Mouse (Mus musculus) forebrain, postnatal 0 days (tissue): ENCODE measurements around the gene Tmed2. TPM values are rescaled to one million over a fixed set of nuclear protein-coding genes. Genes with fewer than 3 reads are reported as not detected.
A peak's percentile ranks its signal among the peaks of the same experiment; 100 is the strongest.

ENCODE experiments used
- ATAC-seq: fragments of 200-750 bp; cut with Nextera tagmentation; 2 replicates; pipeline ENCODE4 v1.8.0; 2017; ENCODE audit warnings: mild to moderate bottlenecking, moderate library complexity
- DNase-seq: peaks from one replicate; pipeline ENCODE4 v3.0.0-alpha.2; 2015
- H3K27ac ChIP-seq: fragments of 300-500 bp; sonication (generic); 2 replicates; pipeline ENCODE4 v1.5.1; 2014; ENCODE audit warnings: low read depth, mild to moderate bottlenecking, antibody characterized with exemption, low read length, moderate library complexity, mixed read lengths
- H3K27me3 ChIP-seq: fragments of 300-500 bp; sonication (generic); 2 replicates; pipeline ENCODE4 v1.6.1; 2014; ENCODE audit warnings: mild to moderate bottlenecking, low read length, mixed read lengths; ENCODE audit not compliant: insufficient read depth
- H3K36me3 ChIP-seq: fragments of 300-500 bp; sonication (generic); 2 replicates; pipeline ENCODE4 v1.6.1; 2014; ENCODE audit warnings: mild to moderate bottlenecking, moderate library complexity; ENCODE audit not compliant: insufficient read depth
- H3K4me1 ChIP-seq: fragments of 300-500 bp; sonication (generic); 2 replicates; pipeline ENCODE4 v1.6.1; 2014; ENCODE audit warnings: antibody characterized with exemption; ENCODE audit not compliant: insufficient read depth
- H3K4me2 ChIP-seq: fragments of 300-500 bp; sonication (generic); 2 replicates; pipeline ENCODE4 v1.6.1; 2014; ENCODE audit warnings: low read depth, mild to moderate bottlenecking, moderate library complexity
- H3K4me3 ChIP-seq: fragments of 300-500 bp; sonication (generic); 2 replicates; pipeline ENCODE4 v1.5.1; 2014; ENCODE audit warnings: low read depth, low read length, mixed read lengths
- H3K9ac ChIP-seq: fragments of 300-500 bp; sonication (generic); 2 replicates; pipeline ENCODE4 v1.6.1; 2014; ENCODE audit warnings: mild to moderate bottlenecking
- H3K9me3 ChIP-seq: fragments of 300-500 bp; sonication (generic); 2 replicates; pipeline ENCODE4 v1.6.1; 2016; ENCODE audit warnings: low read length
- CTCF ChIP-seq: sonication (generic); IDR thresholded peaks from 2 replicates; pipeline ENCODE4 v1.5.1; 2016; ENCODE audit warnings: antibody characterized with exemption, control low read depth, low read depth
- WGBS: fragments of 180-500 bp; shearing (Covaris S2); extraction: QIAGEN DNeasy Blood & Tissue Kit; methylation state at CpG from one replicate; pipeline ENCODE4 v1.1.7; 2014; 5-methylcytosine and 5-hydroxymethylcytosine counted together
- polyA plus RNA-seq: library from polyadenylated mRNA; unstranded; fragments of >200 nt; fragmentation: Nextera tagmentation; extraction: Ambion mirVana; gene quantifications from 2 replicates; pipeline ENCODE4 v1.2.1, GENCODE M21; 2015
- total RNA-seq: library from RNA; depleted of rRNA; stranded (reverse); fragments of >200 nt; gene quantifications from 2 replicates; pipeline ENCODE4 v1.2.3, GENCODE M21; 2014

Tmed2 gene
- total and polyA plus RNA-seq, 2 experiments from 2014 or later = 319 to 354 TPM

DNA sequence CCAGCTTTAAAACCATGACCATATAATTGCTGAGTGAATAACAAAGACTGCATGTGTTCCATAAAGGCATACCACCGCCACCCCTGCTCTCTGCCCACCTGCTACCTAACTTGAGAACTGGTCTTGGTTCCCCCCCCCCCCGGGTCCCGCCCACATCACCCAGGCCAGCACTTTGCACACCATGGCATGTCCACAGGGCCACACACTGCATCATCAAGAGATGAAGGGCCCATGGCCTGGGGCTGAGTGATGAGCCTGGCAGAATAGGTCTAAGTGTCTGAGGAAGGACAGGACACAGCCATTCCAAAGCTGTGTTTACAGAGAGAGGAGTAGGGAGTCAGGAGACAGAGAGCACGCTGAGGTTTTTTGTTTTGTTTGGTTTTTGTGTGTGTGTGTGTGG is 12.1 kb upstream of the Tmed2 start:
- H3K27ac ChIP-seq = no peak overlapping the region
- DNase-seq = no peak
- no peaks in the 10 kb centered on the region for H3K9me3 ChIP-seq
- 72% methylated on average over 4 of the region's 4 CpGs for WGBS
- no peak for ATAC-seq
- no peak overlapping the region for H3K9ac ChIP-seq
- TF ChIP-seq CTCF = no peak
- H3K27me3 ChIP-seq = no peaks in the 10 kb centered on the region
- H3K36me3 ChIP-seq = no peaks in the 10 kb centered on the region
- H3K4me1 ChIP-seq = peaks cover 11% of the 10 kb centered on the region
- no peak overlapping the region; the same call in 1 of the 2 replicates for H3K4me2 ChIP-seq
- no peak overlapping the region for H3K4me3 ChIP-seq

DNA sequence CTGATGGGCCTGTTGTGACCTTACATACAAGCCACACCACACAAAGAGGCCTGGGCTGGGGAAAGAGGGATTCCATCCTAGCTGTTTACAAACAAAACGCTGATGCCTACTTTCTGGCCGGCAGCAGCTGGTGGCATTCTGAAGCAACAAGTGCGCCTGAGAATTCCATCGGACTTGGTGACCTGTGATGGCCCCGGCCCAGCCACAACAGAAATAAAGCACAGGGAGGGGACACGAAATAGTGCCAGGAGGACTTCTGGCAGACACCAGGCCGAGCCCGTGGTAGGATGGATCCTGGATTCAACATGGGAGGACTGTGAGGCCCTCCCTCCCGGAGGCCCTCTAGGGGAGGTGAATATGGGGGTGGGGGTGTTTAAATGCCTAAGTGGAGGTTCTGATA is 11.7 kb upstream of the Tmed2 start:
- ATAC-seq (no peak), DNase-seq (no peak)
- Histone ChIP-seq H3K9me3 (no peaks in the 10 kb centered on the region), H3K27ac (no peak overlapping the region), H3K4me2 (peak overlapping the region; percentile 78), H3K36me3 (no peaks in the 10 kb centered on the region), H3K4me3 (no peak overlapping the region), H3K9ac (no peak overlapping the region), H3K27me3 (no peaks in the 10 kb centered on the region), H3K4me1 (peaks cover 11% of the 10 kb centered on the region)
- no peak for TF ChIP-seq CTCF
- 34% methylated on average over 9 of the region's 9 CpGs for WGBS

DNA sequence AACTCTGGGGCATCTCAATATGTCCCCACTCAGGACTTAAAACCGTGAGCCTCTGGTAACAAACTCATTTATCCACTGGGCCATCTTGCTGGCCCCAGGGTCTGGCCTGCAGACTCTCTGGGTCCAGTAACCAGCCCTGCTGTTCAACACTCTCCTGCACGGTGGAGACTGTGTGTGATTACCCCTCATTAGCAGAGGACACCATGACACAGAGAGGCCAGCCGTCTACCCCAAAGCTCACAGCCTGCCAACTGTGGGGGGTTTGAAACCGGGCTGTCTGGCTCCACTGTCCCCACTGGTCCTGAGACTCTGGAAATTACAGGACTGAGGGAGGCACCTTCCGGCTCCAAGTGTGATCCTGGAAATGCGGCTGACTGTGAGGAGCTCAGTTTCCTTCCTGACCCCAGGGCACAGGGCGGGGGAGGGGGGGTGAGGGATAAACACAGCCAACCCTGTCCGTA is 11.3 kb upstream of the Tmed2 start:
- Histone ChIP-seq H3K36me3 (no peaks in the 10 kb centered on the region), H3K27me3 (no peaks in the 10 kb centered on the region), H3K9me3 (no peaks in the 10 kb centered on the region), H3K27ac (no peak overlapping the region), H3K4me3 (no peak overlapping the region), H3K9ac (no peak overlapping the region), H3K4me2 (peak overlapping the region; percentile 78), H3K4me1 (peaks cover 11% of the 10 kb centered on the region)
- 38% methylated on average over 8 of the region's 8 CpGs for WGBS
- no peak for TF ChIP-seq CTCF
- DNase-seq (no peak), ATAC-seq (no peak)

DNA sequence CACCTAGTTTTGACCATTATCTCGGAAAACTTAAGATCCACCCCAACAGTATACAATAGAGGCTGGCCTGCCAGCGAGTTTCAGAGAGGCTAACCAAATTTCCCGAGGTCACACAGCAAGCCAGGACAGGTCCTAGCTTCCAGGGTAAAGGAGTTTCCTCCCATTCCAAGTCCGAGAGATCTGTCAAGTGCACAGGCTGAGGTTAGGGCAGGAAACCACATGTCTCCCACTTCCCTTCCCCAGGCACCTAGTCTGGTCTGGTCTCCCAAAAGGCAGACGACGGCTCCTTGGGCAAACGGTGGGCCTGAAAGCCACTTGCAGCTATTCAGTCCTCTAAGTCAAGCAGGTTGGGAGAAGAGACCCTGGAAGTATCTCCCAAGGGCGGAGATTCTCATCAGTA is 10.8 kb upstream of the Tmed2 start:
- TF ChIP-seq CTCF = no peak
- no peaks in the 10 kb centered on the region for H3K27me3 ChIP-seq
- peak overlapping the region; percentile 78 for H3K4me2 ChIP-seq
- no peak overlapping the region for H3K9ac ChIP-seq
- peak overlapping the region; percentile 69 for H3K4me3 ChIP-seq
- DNase-seq (no peak), ATAC-seq (no peak)
- H3K9me3 ChIP-seq = no peaks in the 10 kb centered on the region
- peaks cover 11% of the 10 kb centered on the region for H3K4me1 ChIP-seq
- no peak overlapping the region for H3K27ac ChIP-seq
- no peaks in the 10 kb centered on the region for H3K36me3 ChIP-seq
- WGBS = 73% methylated on average over 8 of the region's 8 CpGs

DNA sequence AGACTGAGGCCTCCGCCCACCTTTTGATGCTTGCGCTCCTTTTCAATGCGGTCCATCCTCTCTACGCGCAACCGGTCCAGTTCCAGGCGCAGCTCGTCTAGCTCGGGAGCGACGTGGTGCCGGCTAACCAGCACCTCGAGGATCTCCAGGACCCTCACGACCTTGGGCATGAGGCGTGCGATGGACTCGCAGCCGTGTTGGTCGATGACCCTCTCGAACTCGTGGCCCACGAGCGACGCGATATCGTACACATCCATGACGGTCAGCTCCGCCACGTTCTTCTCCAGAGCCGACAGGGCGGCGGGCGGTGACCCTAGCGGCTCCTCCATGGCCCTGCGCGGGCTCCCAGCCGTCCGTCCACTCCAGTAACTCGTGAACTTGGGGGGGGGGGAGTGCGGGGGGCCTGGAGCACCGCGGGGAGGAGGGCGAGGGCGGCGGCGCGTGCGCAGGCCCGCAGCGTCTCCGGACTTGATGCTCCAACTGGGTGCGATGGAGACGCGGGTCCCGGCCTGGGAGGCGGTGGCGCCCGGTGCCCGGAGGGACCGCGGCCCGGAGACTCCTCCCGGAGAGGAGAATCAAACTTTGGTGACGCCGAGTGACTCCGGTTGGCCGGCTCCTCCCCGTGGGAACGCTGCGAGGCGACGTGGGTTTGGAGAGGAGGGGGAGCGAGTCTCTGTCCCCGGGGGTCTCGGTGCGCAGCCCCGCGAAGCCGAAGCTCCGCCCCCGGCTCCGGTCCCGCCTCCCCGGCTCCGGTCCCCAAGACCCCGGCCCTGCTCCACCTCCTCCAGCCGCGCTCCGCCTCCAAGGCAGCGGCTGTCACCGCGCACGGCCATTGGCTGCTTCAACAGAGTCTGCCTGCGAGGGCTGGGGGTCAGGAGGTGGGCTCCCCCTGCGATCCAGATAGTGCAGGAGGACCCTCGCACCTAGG is 9.6 kb upstream of the Tmed2 start, which contains the start of gene Rilpl1:
Gene Rilpl1 (minus strand): TSS at position 737 of the 928 bp plus-strand sequence.
- peaks cover 11% of the 10 kb centered on the region for H3K4me1 ChIP-seq
- DNase-seq = peak; percentile 86
- H3K27ac ChIP-seq = peak within 1 kb of the TSS; percentile 62
- no peaks in the 10 kb centered on the region for H3K36me3 ChIP-seq
- no peaks in the 10 kb centered on the region for H3K9me3 ChIP-seq
- TF ChIP-seq CTCF = peak; percentile 11; the same call in 1 of the 2 replicates
- ATAC-seq = peak; percentile 96
- H3K4me2 ChIP-seq = peak within 1 kb of the TSS; percentile 78
- H3K9ac ChIP-seq = peak within 1 kb of the TSS; percentile 65
- WGBS = under 1% methylated on average over 89 of the region's 96 CpGs
- peak within 1 kb of the TSS; percentile 69 for H3K4me3 ChIP-seq
- H3K27me3 ChIP-seq = no peaks in the 10 kb centered on the region

DNA sequence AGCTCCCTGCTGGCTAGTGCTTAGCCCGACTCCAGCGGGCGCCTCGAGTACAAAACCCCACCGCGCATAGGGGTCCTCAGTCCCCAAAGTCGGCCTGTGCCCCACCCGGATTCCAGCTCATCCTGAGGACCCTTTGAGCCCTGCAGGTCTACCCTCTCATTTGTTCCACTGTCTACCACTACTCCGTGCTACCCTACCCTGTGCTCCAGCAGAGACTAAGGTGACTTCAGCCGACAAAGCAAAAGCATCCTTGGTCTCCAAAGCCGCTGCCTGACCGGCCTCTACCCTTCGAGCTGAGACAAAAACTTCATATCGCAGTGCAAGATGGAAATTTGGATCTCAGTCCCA is 8.9 kb upstream of the Tmed2 start:
- WGBS = 10% methylated on average over 14 of the region's 14 CpGs
- Histone ChIP-seq H3K9ac (peak overlapping the region; percentile 65), H3K9me3 (no peaks in the 10 kb centered on the region), H3K4me3 (peak overlapping the region; percentile 69), H3K4me1 (peaks cover 11% of the 10 kb centered on the region), H3K4me2 (peak overlapping the region; percentile 78), H3K27me3 (no peaks in the 10 kb centered on the region), H3K36me3 (no peaks in the 10 kb centered on the region), H3K27ac (peak overlapping the region; percentile 62)
- DNase-seq (no peak), ATAC-seq (peak; percentile 47; the same call in 1 of the 2 replicates)
- no peak for TF ChIP-seq CTCF

DNA sequence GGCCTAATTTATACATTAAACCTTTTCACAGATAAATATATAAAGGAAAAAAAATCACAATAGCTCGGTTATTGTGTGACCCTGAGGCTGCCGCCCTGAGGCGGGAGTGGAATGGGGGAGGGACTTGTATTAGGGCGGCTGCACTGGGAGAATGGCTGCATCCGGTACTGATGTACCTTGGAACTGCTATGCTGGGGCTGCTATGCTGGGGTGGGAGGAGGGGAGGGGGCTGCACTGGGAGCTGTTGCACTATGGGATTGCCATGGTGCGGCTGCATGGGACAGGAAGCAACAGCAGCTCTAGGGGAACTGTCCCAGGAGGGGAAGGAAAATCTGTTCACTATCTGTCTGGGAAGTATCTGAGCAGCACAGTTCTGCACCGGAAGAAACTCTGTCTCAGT is 8.0 kb upstream of the Tmed2 start:
- Histone ChIP-seq H3K9ac (no peak overlapping the region), H3K9me3 (no peaks in the 10 kb centered on the region), H3K27me3 (no peaks in the 10 kb centered on the region), H3K4me1 (peaks cover 11% of the 10 kb centered on the region), H3K4me3 (no peak overlapping the region), H3K4me2 (no peak overlapping the region), H3K36me3 (no peaks in the 10 kb centered on the region), H3K27ac (no peak overlapping the region)
- ATAC-seq (no peak), DNase-seq (no peak)
- 34% methylated on average over 7 of the region's 7 CpGs for whole genome bisulfite sequencing
- no peak for TF ChIP-seq CTCF
